Mouse (Mus musculus) layer of hippocampus, adult 11-12 months (tissue): ENCODE measurements around the gene Alox12.

Source experiments
- DNase-seq: peaks from one replicate; pipeline ENCODE4 v3.0.0; 2022; ENCODE audit warnings: low spot score

Gene Alox12

GRCm38 (mm10) chr11:70193354-70194285 lies 61.5 kb downstream of the Alox12 start:
- no peak for DNase-seq

GRCm38 (mm10) chr11:70192157-70192556 lies 63.0 kb downstream of the Alox12 start:
- DNase-seq, result no peak
